Mouse (Mus musculus) midbrain, embryonic 11.5 days (tissue): ENCODE results near the gene Gnpnat1. TPM values are rescaled to one million over a fixed set of nuclear protein-coding genes. Genes with fewer than 3 reads are reported as not detected.

Experiments
- ATAC-seq: fragments of 200-750 bp; cut with Nextera tagmentation; 2 replicates; pipeline ENCODE4 v1.8.0; 2017; ENCODE audit warnings: moderate TSS enrichment, moderate library complexity; ENCODE audit not compliant: low FRiP score
- DNase-seq: peaks from one replicate; pipeline ENCODE4 v3.0.0; 2015; ENCODE audit warnings: low spot score; ENCODE audit errors: missing footprints
- H3K27ac ChIP-seq: fragments of 300-500 bp; sonication (generic); 2 replicates; pipeline ENCODE4 v1.5.1; 2014; ENCODE audit warnings: low read depth, low read length
- H3K27me3 ChIP-seq: fragments of 300-500 bp; sonication (generic); 2 replicates; pipeline ENCODE4 v1.6.1; 2014; ENCODE audit warnings: mild to moderate bottlenecking, low read length, moderate library complexity, mixed read lengths; ENCODE audit not compliant: control insufficient read depth, insufficient read depth
- H3K36me3 ChIP-seq: fragments of 300-500 bp; sonication (generic); 2 replicates; pipeline ENCODE4 v1.6.1; 2014; ENCODE audit warnings: mild to moderate bottlenecking, low read length, moderate library complexity, mixed read lengths; ENCODE audit not compliant: control insufficient read depth, insufficient read depth
- H3K4me1 ChIP-seq: fragments of 300-500 bp; sonication (generic); 2 replicates; pipeline ENCODE4 v1.6.1; 2014; ENCODE audit warnings: low read length; ENCODE audit not compliant: control insufficient read depth, insufficient read depth
- H3K4me2 ChIP-seq: fragments of 300-500 bp; sonication (generic); 2 replicates; pipeline ENCODE4 v1.6.1; 2014; ENCODE audit warnings: mild to moderate bottlenecking, moderate library complexity
- H3K4me3 ChIP-seq: fragments of 300-500 bp; sonication (generic); 2 replicates; pipeline ENCODE4 v1.5.1; 2014; ENCODE audit warnings: low read depth, low read length
- H3K9ac ChIP-seq: fragments of 300-500 bp; sonication (generic); 2 replicates; pipeline ENCODE4 v1.6.1; 2014; ENCODE audit warnings: low read length
- H3K9me3 ChIP-seq: fragments of 300-500 bp; sonication (generic); 2 replicates; pipeline ENCODE4 v1.6.1; 2016; ENCODE audit warnings: low read length; ENCODE audit not compliant: control insufficient read depth
- WGBS: fragments of 180-500 bp; shearing (Covaris S2); extraction: QIAGEN DNeasy Blood & Tissue Kit; methylation state at CpG from one replicate; pipeline ENCODE4 v1.1.7; 2014; 5-methylcytosine and 5-hydroxymethylcytosine counted together
- polyA plus RNA-seq: library from polyadenylated mRNA; unstranded; fragments of >200 nt; fragmentation: Nextera tagmentation; extraction: Ambion mirVana; gene quantifications from 2 replicates; pipeline ENCODE4 v1.2.1, GENCODE M21; 2014

Gene Gnpnat1
- polyA plus RNA-seq, 1 experiment from 2014 or later, result 42.7 TPM

DNA sequence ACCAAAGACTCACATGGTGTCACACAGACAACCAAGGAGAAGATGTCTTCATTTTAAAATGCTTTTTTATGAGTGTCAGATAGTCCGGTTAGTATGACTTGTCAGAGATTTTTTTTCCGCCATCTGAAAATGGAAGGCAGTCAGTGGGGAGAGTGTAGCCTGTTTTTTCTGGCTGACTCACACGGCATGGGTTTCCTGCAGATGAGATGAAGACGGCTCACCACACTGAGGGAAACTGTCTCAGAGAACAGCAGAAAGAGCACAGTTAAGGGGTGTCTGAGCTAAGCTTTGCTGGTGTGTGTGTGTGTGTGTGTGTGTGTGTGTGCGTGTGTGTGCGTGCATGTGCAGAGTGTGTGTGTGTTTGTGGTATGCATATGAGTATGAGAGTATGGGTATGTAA lies 36.6 kb upstream of the Gnpnat1 start:
- Histone ChIP-seq H3K4me2 (no peak overlapping the region), H3K27ac (no peak overlapping the region), H3K27me3 (no peaks in the 10 kb centered on the region), H3K4me1 (no peaks in the 10 kb centered on the region), H3K36me3 (no peaks in the 10 kb centered on the region), H3K4me3 (no peak overlapping the region), H3K9me3 (no peaks in the 10 kb centered on the region), H3K9ac (no peak overlapping the region)
- WGBS, result 85% methylated on average over 6 of the region's 6 CpGs
- DNase-seq (no peak), ATAC-seq (no peak)

DNA sequence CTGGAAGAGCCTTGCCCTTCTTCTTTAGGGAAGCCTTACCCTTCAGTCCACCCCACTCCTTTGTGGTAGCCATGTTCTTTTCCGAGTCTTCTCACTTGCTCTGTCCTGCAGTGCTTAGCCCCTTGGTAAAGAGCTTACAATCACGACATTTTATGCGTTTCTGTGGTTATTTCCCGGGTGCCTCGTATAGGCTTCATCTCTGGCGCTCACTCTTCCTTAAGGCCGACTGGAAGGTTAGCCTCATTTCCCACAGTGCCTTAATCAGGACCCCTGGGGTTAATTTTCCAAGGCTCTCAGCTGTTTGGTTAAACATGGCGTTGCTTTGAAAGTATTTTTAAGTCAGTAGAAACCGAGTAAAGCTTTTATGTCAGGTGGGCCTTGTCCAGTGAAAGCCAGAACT lies 34.7 kb upstream of the Gnpnat1 start:
- no peaks in the 10 kb centered on the region for H3K9me3 ChIP-seq
- H3K27ac ChIP-seq, result no peak overlapping the region
- DNase-seq (peak; percentile 56), ATAC-seq (no peak)
- no peaks in the 10 kb centered on the region for H3K36me3 ChIP-seq
- no peak overlapping the region for H3K4me2 ChIP-seq
- H3K4me3 ChIP-seq, result no peak overlapping the region
- no peaks in the 10 kb centered on the region for H3K4me1 ChIP-seq
- H3K27me3 ChIP-seq, result no peaks in the 10 kb centered on the region
- H3K9ac ChIP-seq, result no peak overlapping the region
- WGBS, result 76% methylated on average over 9 of the region's 9 CpGs

DNA sequence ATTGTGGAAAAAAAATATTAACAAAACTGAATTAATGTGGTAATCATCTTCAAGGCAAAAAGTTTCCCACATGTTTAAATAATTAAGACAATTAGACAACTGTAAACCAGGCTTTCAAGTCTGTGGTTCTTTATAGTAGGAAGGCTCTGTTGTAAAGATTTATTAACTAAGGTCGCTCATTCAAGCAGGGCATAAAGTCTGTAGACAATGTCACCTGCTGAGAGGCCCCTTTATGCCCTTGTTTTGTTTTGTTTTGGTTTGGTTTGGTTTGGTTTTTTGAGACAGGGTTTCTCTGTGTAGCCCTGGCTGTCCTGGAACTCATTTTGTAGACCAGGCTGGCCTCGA lies 34.2 kb upstream of the Gnpnat1 start:
- no peaks in the 10 kb centered on the region for H3K9me3 ChIP-seq
- no peaks in the 10 kb centered on the region for H3K36me3 ChIP-seq
- H3K9ac ChIP-seq, result no peak overlapping the region
- no peak overlapping the region for H3K4me3 ChIP-seq
- no peak overlapping the region for H3K4me2 ChIP-seq
- ATAC-seq (no peak), DNase-seq (peak; percentile 21)
- 82% methylated on average over 2 of the region's 2 CpGs for WGBS
- H3K4me1 ChIP-seq, result no peaks in the 10 kb centered on the region
- no peak overlapping the region for H3K27ac ChIP-seq
- no peaks in the 10 kb centered on the region for H3K27me3 ChIP-seq

DNA sequence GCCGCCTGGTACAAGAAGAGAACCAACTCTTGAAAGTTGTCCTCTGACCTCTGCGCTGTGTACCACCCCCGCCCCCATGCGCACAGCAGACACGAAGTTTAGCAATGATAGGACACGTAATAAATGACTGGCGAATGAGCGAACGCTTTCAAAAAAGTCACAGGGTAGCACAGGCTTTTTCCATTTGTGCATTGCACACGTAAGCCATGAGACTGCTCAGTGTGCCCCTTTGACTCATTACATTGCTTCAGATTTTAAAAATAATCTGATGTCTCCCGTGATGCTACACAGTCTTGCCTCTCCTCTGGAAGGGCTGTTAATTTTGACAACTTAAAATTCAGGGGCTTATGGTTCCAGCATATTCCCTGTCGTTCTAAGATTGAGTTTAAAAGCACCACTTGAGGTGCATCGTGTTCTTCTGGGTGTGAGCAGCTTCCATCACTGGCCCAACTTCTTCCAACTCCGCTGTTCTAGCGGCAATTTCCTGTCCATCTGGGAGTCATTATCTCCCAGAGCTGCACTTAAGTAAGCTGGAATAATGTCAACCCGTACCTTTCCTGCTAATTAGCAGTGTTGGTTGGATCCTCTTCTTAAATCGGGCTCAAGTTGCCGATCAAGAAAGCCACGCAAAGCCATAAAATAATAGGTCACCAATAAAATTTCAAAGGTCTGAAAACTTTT lies 33.7 kb upstream of the Gnpnat1 start:
- Histone ChIP-seq H3K4me1 (no peaks in the 10 kb centered on the region), H3K27ac (no peak overlapping the region), H3K9me3 (no peaks in the 10 kb centered on the region), H3K27me3 (no peaks in the 10 kb centered on the region), H3K4me3 (no peak overlapping the region), H3K4me2 (no peak overlapping the region), H3K36me3 (no peaks in the 10 kb centered on the region), H3K9ac (no peak overlapping the region)
- no peak for ATAC-seq
- WGBS, result 83% methylated on average over 19 of the region's 19 CpGs
- DNase-seq, result peak; percentile 81

DNA sequence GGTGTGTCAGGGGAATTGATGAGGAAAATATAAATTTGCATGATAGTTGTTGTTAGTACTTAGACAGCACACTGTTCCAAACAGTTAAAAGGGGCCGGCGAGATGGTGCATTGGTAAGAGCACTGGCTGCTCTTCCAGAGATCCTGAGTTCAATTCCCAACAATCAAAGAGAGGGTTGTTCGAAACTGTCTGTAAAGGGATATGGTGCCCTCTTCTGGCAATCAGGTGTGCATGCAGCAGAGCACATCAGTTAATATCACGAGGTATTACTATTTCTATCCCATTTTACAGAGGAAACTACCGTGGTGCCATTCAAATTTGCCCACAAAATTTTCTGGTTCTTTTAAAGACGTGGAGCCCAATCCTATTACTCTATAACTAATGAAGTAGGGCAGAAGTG lies 29.5 kb upstream of the Gnpnat1 start:
- H3K4me3 ChIP-seq, result no peak overlapping the region
- H3K27me3 ChIP-seq, result no peaks in the 10 kb centered on the region
- no peak for DNase-seq
- H3K9ac ChIP-seq, result no peak overlapping the region
- H3K36me3 ChIP-seq, result no peaks in the 10 kb centered on the region
- H3K4me1 ChIP-seq, result no peaks in the 10 kb centered on the region
- H3K9me3 ChIP-seq, result peaks cover 4% of the 10 kb centered on the region; the same call in 1 of the 2 replicates
- 72% methylated on average over 6 of the region's 6 CpGs for WGBS
- H3K4me2 ChIP-seq, result no peak overlapping the region
- no peak overlapping the region for H3K27ac ChIP-seq
- ATAC-seq, result no peak

DNA sequence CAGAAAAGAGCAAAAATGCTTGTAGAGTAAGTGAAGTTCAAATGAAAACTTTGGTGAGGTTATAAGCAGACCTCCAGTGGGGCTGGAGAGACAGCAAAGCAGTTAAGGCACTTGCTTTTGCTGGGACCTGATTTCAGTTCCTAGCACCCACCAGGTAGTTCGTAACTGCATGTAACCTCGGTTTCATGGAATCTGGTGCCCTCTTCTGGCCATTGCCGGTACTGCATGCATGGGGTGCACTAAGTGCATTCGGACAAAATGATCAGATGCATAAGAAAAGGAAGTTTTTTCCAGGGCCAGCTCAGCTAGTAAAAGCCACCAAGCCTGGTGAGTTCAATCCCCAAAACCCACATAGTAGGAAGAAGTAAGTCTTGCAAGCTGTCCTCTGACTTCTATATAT lies 27.3 kb upstream of the Gnpnat1 start:
- WGBS, result 76% methylated on average over 4 of the region's 4 CpGs
- H3K4me1 ChIP-seq, result no peaks in the 10 kb centered on the region
- H3K4me3 ChIP-seq, result no peak overlapping the region
- H3K4me2 ChIP-seq, result no peak overlapping the region
- ATAC-seq (no peak), DNase-seq (no peak)
- no peaks in the 10 kb centered on the region for H3K36me3 ChIP-seq
- no peaks in the 10 kb centered on the region for H3K27me3 ChIP-seq
- H3K27ac ChIP-seq, result no peak overlapping the region
- peaks cover 4% of the 10 kb centered on the region; the same call in 1 of the 2 replicates for H3K9me3 ChIP-seq
- no peak overlapping the region for H3K9ac ChIP-seq

- ATAC-seq (no peak), DNase-seq (no peak)
- Histone ChIP-seq H3K4me1 (no peaks in the 10 kb centered on the region), H3K4me2 (no peak overlapping the region), H3K27me3 (no peaks in the 10 kb centered on the region), H3K4me3 (no peak overlapping the region), H3K27ac (no peak overlapping the region), H3K9me3 (peaks cover 4% of the 10 kb centered on the region; the same call in 1 of the 2 replicates), H3K36me3 (no peaks in the 10 kb centered on the region), H3K9ac (no peak overlapping the region)
- 90% methylated on average over 13 of the region's 13 CpGs for WGBS
Measured at GRCm38 (mm10) chr14:45430066-45430842, 25.5 kb upstream of the Gnpnat1 start.

GRCm38 (mm10) chr14:45423220-45423619 lies 18.5 kb upstream of the Gnpnat1 start:
- Histone ChIP-seq H3K9me3 (no peaks in the 10 kb centered on the region), H3K36me3 (no peaks in the 10 kb centered on the region), H3K27me3 (no peaks in the 10 kb centered on the region), H3K4me1 (no peaks in the 10 kb centered on the region), H3K4me2 (no peak overlapping the region), H3K4me3 (no peak overlapping the region), H3K9ac (no peak overlapping the region), H3K27ac (no peak overlapping the region)
- DNase-seq, result peak; percentile 92
- peak; percentile 44; the same call in 1 of the 2 replicates for ATAC-seq
- 14% methylated on average over 5 of the region's 5 CpGs for WGBS

DNA sequence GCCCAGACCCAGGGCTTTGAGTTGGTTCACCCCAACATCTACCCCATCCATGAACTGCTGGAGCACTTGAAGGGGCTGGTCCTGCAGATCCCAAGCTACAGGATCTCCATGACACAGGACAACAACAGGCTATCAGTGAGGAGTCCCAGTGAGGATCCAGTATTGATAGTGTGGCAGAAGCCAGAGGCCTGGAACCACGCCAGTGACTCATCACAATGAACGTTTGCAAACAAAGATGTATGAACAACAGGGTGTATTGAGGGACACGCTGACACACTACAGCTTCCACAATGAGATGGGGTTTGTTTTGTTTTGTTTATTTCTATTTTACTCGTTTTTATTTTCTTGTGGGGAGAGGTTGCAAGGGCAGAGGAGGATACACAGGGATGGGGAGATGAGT lies 17.7 kb upstream of the Gnpnat1 start:
- DNase-seq (no peak), ATAC-seq (no peak)
- 75% methylated on average over 4 of the region's 4 CpGs for WGBS

More for the DNA sequence above, 17.7 kb upstream of the Gnpnat1 start:
- H3K27me3 ChIP-seq, result no peaks in the 10 kb centered on the region
- H3K36me3 ChIP-seq, result no peaks in the 10 kb centered on the region
- H3K4me3 ChIP-seq, result no peak overlapping the region
- no peaks in the 10 kb centered on the region for H3K9me3 ChIP-seq
- no peak overlapping the region for H3K27ac ChIP-seq
- no peak overlapping the region for H3K4me2 ChIP-seq
- H3K4me1 ChIP-seq, result no peaks in the 10 kb centered on the region
- H3K9ac ChIP-seq, result no peak overlapping the region
